Mouse (Mus musculus): Measurements from ENCODE around the gene 1810024B03Rik. TPM values are rescaled to one million over a fixed set of nuclear protein-coding genes. Genes with fewer than 3 reads are reported as not detected.

Gene 1810024B03Rik
- total RNA-seq (2021), result under 1 TPM; 0.31 to 0.69 TPM
- long read RNA-seq, experiment 1, partial matches to known transcripts, result 0 of 3 reads
- long read RNA-seq, experiment 1, other reads (novel, unspliced or antisense), result 0 of 3 reads
- long read RNA-seq, experiment 2, result 0 reads

DNA sequence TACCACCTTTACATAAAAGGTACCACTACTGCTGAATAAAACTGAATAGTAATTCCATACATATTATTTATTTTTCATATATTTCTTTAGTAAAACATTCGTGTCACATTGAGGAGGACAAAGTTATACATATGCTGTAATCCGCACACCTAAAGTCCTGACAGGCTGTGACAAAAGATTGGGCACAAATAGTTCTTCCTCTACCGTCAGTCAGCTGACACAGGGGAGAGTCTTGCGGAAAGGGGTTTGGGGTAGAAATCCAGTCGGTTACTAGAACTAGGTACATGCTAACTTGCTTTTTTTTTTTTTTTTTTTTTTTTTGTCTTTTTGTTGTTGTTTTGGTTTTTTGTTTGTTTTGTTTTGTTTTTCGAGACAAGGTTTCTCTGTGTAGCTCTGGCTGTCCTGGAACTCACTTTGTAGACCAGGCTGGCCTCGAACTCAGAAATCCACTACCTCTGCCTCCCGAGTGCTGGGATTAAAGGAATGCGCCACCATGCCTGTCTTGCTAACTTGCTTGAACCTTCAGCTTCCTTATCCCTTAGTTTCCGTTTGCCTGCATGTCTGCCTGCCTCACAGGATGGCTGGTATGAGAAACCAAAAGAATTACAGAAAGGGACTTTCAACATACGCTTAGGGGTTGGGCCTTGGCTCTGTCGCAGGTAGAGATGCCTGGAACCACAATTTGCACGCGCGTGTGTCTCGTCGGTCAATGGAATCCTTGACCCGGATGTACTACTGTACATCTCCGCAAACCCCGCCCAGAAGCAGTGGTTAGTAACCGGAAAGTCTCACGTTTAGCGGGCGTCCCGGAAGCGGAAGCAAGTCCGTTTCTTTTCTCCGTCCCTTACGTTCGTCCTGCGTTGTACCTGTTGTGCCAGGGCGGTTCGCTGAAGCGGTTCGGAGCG, at the start of gene 1810024B03Rik, which contains the start of gene Snrnp200:
Gene 1810024B03Rik, minus strand, starts transcription at position 734 of the 905 bp plus-strand sequence.
Gene Snrnp200, plus strand, starts transcription at position 840 of the 905 bp plus-strand sequence.
- H3K4me3 ChIP-seq, result peak within 1 kb of the TSS; percentile 83
- peak within 1 kb of the TSS; percentile 89 for H3K27ac ChIP-seq
- intact Hi-C loops (cut with DNase I), result loop anchor here (2.0 to 5.0 kb wide), 2 partner anchors 61 to 135 kb away; partner anchors contain the start of gene Blvra
- TF ChIP-seq CTCF (IDR thresholded peaks at IDR 0.05), result 0 out of 2 replicates have a peak, but pooled peaks have one; percentile 1
- peak; percentile 95 for DNase-seq

DNA sequence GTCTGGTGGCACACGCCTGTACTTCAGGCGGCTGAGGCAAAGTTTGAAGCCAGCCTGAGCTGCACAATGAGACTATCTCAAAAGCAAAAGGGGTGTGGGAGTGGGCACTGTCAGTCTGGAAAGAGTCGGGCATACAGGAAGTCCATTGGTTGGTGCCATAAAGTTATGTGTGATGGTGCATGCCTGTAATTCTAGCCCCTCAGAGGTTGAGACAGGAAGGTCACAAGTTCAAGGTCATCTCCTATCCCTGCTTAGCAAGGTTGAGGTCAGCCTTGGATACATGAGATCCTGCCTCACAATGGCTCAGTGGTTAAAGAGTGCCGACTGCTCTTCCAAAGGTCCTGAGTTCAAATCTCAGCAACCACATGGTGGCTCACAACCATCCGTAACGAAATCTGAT, 47.2 kb upstream of the 1810024B03Rik start:
- intact Hi-C loops (cut with DNase I), result loop anchor here (2.0 kb wide), 1 partner anchor 14 kb away; no protein-coding TSS in a partner anchor
- no peak overlapping the region for H3K4me3 ChIP-seq
- H3K27ac ChIP-seq, result peak overlapping the region; percentile 97
- TF ChIP-seq CTCF (IDR thresholded peaks at IDR 0.05), result no peak
- DNase-seq, result no peak

DNA sequence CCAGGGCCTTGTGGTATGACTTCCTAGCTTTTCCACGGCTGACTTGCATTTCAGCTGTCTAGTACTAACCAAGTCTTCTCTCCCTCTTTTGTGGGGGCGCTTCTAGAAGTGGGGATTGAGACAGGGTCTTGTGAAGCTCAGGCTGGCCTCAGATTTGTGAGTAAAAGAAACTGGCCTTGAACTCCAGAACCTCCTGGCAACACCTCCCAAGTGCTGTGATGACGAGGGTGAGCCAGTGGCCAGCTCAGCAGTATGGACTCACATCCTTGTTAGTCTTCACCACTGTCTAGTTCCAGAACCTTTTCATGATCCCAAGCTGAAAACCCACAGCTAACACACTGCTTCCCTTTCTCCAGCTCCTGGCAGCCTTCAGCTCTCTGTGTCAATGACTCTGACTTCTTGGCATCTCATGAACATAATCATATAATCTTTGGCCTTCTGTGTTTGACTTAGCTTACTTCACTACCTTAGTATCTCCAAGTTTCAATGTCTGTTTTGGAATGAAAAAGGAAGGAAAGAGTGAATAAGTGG, 46.6 kb upstream of the 1810024B03Rik start:
- peak overlapping the region; percentile 97 for H3K27ac ChIP-seq
- no peak for TF ChIP-seq CTCF (IDR thresholded peaks at IDR 0.05)
- no peak for DNase-seq
- intact Hi-C loops (cut with DNase I), result loop anchor here (2.0 to 5.0 kb wide), 2 partner anchors 14 to 43 kb away; no protein-coding TSS in a partner anchor
- no peak overlapping the region for H3K4me3 ChIP-seq

DNA sequence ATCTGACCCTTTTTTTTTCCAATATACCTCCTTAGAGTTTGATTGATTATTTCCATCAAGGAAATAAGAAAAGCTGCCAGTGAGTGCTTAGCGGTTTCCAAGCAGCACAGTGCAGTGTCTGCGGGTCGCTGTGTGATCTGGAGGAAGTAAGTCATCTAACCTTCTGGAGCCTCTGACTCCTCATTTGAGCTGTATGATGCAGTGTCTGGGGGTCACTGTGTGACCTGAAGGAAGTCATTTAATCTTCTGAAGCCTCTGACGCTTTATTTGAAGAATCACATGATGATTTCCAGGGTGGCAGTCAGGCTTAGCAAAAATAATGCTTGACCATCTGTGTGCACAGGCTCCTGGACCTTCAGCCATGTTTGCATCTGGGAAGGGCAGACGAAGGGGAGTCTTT, 44.7 kb upstream of the 1810024B03Rik start:
- intact Hi-C loops (cut with DNase I), result loop anchor here (5.0 kb wide), 1 partner anchor 45 kb away; no protein-coding TSS in a partner anchor
- TF ChIP-seq CTCF (IDR thresholded peaks at IDR 0.05), result no peak
- no peak for DNase-seq
- H3K4me3 ChIP-seq, result no peak overlapping the region
- H3K27ac ChIP-seq, result peak overlapping the region; percentile 97

DNA sequence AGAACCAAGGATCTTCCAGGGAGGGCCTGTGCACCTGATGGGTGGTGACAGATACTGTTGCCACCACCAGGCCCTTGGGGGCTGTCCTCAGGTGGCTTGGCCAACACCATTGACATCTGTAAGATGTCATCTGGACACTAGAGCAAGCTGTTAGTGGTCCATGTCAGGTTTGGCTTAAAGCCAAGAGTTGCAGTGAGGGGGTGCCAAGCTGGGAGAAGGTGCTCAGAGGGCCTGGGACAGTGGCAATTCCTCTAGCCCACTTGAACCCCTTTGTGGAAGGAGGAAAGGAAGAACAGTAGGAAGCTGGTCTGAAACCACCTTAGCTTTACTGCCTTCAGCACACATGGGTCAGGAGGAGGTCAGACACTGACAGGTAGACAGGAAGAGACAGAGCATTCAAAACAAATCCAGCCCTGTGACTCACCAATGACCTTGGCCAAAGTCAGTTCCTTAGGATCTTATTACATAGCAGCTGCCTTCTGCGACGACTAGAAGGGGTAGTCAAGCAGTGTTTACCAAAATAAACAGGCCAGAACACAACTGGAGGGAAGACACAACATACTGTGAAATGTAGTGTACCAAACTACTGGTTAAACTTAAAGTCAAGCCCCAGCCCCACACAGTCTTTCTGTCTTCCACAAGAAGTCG, 43.9 kb upstream of the 1810024B03Rik start:
- Histone ChIP-seq H3K27ac (peak overlapping the region; percentile 97), H3K4me3 (peak overlapping the region; percentile 19; the same call in 1 of the 2 replicates)
- peak; percentile 59 for DNase-seq
- intact Hi-C loops (cut with DNase I), result loop anchor here (5.0 kb wide), 1 partner anchor 45 kb away; no protein-coding TSS in a partner anchor
- TF ChIP-seq CTCF (IDR thresholded peaks at IDR 0.05), result no peak

DNA sequence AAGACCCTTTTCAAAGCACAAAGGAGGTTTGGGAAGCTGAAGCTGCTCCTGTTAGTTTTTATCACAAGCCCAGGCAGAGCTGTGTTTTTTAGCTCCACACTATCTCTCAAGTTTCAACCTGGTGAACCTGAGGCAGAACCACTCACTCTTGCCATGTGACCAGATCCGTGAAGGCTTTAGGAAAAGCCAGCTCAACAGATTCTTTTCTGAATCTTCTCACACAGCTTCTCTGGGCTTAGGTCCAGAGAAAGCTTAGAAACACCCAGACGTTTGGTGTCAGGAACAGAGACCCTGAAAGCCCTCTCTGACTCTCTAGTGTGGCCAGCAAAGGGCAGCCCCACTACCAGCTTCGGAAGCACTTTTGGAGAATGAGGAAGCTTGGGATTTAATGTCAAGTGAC, 43.4 kb upstream of the 1810024B03Rik start:
- TF ChIP-seq CTCF (IDR thresholded peaks at IDR 0.05), result no peak
- peak; percentile 48 for DNase-seq
- peak overlapping the region; percentile 97 for H3K27ac ChIP-seq
- intact Hi-C loops (cut with DNase I), result loop anchor here (5.0 kb wide), 1 partner anchor 46 kb away; no protein-coding TSS in a partner anchor
- peak overlapping the region; percentile 94 for H3K4me3 ChIP-seq

DNA sequence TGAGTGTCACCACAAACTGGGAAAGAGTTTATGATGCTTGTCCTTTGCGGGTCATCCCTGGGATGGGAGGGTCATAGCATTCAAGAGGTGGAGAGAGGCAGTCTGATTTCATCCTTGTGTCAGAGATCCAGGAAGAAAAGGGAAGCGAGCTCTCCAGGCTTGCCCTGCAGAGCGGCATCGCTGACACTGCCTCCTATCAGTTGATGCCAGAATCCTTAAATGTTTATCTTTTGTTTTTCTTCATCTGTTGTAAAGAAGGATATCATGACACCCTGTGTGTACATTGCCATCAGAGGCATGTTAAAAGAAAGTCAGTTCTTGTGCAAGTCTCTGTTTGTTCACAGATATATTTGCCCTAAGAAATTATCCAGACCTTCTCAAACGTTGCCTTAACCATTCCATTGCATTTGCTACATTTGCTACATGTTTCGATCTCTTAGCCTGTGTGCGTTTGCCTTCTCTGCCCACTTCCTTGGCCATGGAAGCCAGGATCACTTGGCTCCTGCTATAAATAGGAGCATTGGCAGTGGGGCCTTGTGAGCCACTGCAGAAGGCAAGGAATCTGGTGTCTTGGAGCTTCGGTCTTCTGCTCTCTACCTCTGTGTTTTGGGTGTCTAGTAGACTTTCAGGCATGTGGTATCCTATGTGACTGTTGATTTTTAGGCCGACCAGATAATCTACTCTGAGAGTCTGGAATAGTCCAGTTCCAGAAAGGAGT, 42.4 kb upstream of the 1810024B03Rik start:
- H3K4me3 ChIP-seq, result peak overlapping the region; percentile 94
- intact Hi-C loops (cut with DNase I), result loop anchor here (5.0 kb wide), 1 partner anchor 47 kb away; no protein-coding TSS in a partner anchor
- TF ChIP-seq CTCF (IDR thresholded peaks at IDR 0.05), result no peak
- peak overlapping the region; percentile 97 for H3K27ac ChIP-seq
- peak; percentile 61 for DNase-seq

DNA sequence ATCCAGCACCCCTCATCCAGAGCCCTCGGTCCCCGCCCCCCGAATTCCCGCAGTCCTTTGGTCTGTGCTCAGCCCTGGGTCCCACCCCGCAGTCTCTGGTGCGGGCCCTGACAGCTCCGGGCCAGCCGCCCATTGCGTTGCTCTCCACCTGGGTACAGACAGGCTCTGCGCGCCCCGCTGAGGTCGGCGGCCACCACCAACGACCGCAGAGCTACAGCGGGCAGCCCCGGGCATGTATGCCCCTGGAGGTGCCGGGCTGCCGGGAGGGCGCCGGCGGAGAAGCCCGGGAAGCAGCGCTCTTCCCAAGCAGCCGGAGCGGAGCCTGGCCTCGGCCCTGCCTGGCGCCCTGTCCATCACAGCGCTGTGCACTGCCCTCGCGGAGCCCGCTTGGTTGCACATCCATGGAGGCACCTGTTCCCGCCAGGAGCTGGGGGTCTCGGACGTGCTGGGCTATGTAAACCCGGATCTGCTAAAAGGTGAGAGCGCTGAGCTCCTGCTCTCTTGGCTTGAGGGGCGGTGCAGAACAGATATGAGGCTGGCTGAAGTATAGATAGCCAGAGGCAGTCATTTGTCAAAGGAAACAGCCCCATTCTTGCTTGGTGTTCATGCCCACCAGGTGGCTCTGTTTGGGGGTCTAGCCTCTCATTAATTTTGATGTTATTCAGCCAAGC, 40.4 kb upstream of the 1810024B03Rik start:
- intact Hi-C loops (cut with DNase I), result loop anchor here (2.0 kb wide), 1 partner anchor 92 kb away; no protein-coding TSS in a partner anchor
- peak overlapping the region; percentile 94 for H3K4me3 ChIP-seq
- peak overlapping the region; percentile 97 for H3K27ac ChIP-seq
- DNase-seq, result peak; percentile 68
- TF ChIP-seq CTCF (IDR thresholded peaks at IDR 0.05), result peak; percentile 33

DNA sequence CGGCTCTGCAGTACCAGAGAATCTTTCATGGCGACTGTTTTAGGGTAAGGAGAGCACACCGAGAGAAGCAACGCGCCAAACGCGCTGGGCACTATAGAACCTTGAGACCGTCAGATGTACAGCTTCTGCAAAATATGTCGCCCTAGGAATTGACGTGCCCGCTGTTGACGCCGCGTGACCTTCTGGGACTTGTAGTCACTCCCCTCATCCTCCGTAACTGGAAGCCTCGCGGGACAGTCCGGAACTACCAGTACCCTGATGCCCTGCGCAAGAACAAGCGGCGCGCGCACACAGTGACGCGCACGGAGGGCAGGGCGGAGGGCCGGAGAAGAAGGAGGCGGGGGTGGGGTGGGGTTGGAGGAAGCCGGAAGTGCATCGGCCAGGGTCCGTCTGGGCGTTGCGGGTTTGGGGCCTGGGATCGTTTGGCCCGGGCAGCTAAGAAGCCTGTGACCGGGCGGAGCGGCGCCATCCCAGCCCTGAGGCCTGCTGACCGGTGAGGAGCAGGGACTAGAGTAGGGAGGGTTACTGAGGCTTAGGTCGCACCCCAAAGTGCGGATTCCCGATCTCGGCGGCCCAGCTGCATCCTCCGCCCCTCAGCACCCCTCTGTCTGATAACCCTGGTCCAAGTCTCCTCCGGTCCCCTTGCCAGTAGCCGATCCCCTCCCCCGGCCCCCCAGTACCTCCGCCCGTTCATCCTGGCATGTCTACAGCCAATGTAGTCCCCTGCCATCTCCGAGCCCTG, 39.7 kb upstream of the 1810024B03Rik start, which contains the start of the genes Ciao1 and Tmem127:
Gene Ciao1, minus strand, starts transcription at position 225 of the 742 bp plus-strand sequence.
Gene Tmem127, plus strand, starts transcription at position 317 of the 742 bp plus-strand sequence.
- Histone ChIP-seq H3K27ac (peak within 1 kb of the TSS; percentile 97), H3K4me3 (peak within 1 kb of the TSS; percentile 94)
- DNase-seq, result peak; percentile 99
- TF ChIP-seq CTCF (IDR thresholded peaks at IDR 0.05), result no peak
- intact Hi-C loops (cut with DNase I), result loop anchor here (2.0 kb wide), 1 partner anchor 93 kb away; no protein-coding TSS in a partner anchor

DNA sequence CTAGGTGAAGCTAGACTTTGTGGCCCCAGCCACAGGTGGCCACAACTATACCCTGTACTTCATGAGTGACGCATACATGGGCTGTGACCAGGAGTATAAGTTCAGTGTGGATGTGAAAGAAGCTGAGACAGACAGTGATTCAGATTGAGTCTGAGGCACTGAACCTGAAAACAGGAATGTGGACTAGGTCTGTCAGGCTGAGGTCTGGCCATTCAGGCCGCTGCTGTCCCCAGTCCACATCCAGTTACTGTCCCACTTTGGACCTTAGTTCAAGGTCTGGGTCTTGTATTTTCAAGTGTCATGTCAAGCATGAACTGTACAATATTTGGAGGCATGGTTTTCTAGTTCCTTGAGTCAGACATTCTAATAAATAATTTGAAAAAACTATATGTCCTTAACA, 32.0 kb upstream of the 1810024B03Rik start:
- H3K4me3 ChIP-seq, result no peak overlapping the region
- TF ChIP-seq CTCF (IDR thresholded peaks at IDR 0.05), result no peak
- intact Hi-C loops (cut with DNase I), result no loop called here

More for the DNA sequence above, 32.0 kb upstream of the 1810024B03Rik start:
- DNase-seq, result no peak
- no peak overlapping the region for H3K27ac ChIP-seq
